Mouse (Mus musculus) megakaryocyte-erythroid progenitor cell, adult 5-6 weeks (primary cell): ENCODE results near the gene Zfp865. TPM values are rescaled to one million over a fixed set of nuclear protein-coding genes. Genes with fewer than 3 reads are reported as not detected.
"Not testable (repeated sequence)": the region's sequence is repeated elsewhere in the genome, so short reads cannot be mapped to it uniquely, and the experiment has no call there.

Experiments used
- ATAC-seq: replicated peaks from 2 replicates; pipeline ENCODE4 v1.8.0; 2016; ENCODE audit warnings: mild to moderate bottlenecking, inconsistent platforms; ENCODE audit not compliant: severe bottlenecking, poor library complexity, low FRiP score, low TSS enrichment
- total RNA-seq, 2 experiments: library from RNA; stranded (forward) in 1 of 2; stranded (reverse) in 1 of 2; fragments of 200-1000, 215-1000 nt in 1 of 2; fragments of >200 nt in 1 of 2; fragmentation: Nextera tagmentation in 1 of 2; gene quantifications; 2 replicates each; pipeline ENCODE4 v1.2.3; 2014 to 2017

Gene Zfp865
- total RNA-seq (2014; fragmentation: Nextera tagmentation) (22.7 and 24.4 TPM in 2 replicates), total RNA-seq (2017) (7.8 and 9.8 TPM in 2 replicates)

GRCm38 (mm10) chr7:5020000-5020681 lies at the start of gene Zfp865, which contains the start of gene Ccdc106:
Zfp865 (plus strand) TSS chr7:5020376.
Ccdc106 (plus strand) TSS chr7:5020553.
- ATAC-seq: peak; percentile 91

GRCm38 (mm10) chr7:4971068-4971467 lies 49.1 kb upstream of the Zfp865 start, which contains the start of gene Sbk3:
Sbk3 (minus strand) TSS chr7:4971168.
- ATAC-seq: no peak

- ATAC-seq: no peak
These were observed 48.5 kb upstream of the Zfp865 start for GRCm38 (mm10) chr7:4971710-4972109.

- ATAC-seq: no peak
These were observed 47.7 kb upstream of the Zfp865 start for GRCm38 (mm10) chr7:4972321-4973047.

GRCm38 (mm10) chr7:4975455-4975854 lies 44.7 kb upstream of the Zfp865 start:
- ATAC-seq: no peak

- no peak for ATAC-seq
These were observed 43.3 kb upstream of the Zfp865 start for GRCm38 (mm10) chr7:4976832-4977231.

GRCm38 (mm10) chr7:4988250-4988649 lies 31.9 kb upstream of the Zfp865 start:
- no peak for ATAC-seq

GRCm38 (mm10) chr7:4993347-4993998 lies 26.7 kb upstream of the Zfp865 start:
- ATAC-seq: no peak

GRCm38 (mm10) chr7:4993999-4994788 lies 26.0 kb upstream of the Zfp865 start:
- ATAC-seq: no peak

- 0 out of 2 replicates have a peak, but pooled peaks have one; percentile 5 for ATAC-seq
These were observed 24.7 kb upstream of the Zfp865 start for GRCm38 (mm10) chr7:4995268-4996002.

- ATAC-seq: peak; percentile 48; the same call in 1 of the 2 replicates
These were observed 23.9 kb upstream of the Zfp865 start, which contains the start of gene Zfp579 for GRCm38 (mm10) chr7:4996003-4996895. Zfp579 (minus strand) TSS chr7:4996158.

- ATAC-seq: no peak
These were observed 23.2 kb upstream of the Zfp865 start for GRCm38 (mm10) chr7:4996934-4997333.

- ATAC-seq: peak; percentile 49; the same call in 1 of the 2 replicates
These were observed 20.3 kb upstream of the Zfp865 start for GRCm38 (mm10) chr7:4999876-5000275.

GRCm38 (mm10) chr7:5002876-5003275 lies 17.3 kb upstream of the Zfp865 start:
- not testable (repeated sequence) for ATAC-seq

GRCm38 (mm10) chr7:5008229-5008628 lies 11.9 kb upstream of the Zfp865 start:
- no peak for ATAC-seq

- no peak for ATAC-seq
These were observed 7.3 kb upstream of the Zfp865 start for GRCm38 (mm10) chr7:5012681-5013513.
